Mouse (Mus musculus) right cerebral cortex, postnatal 25 days (tissue): ENCODE results near the gene Cdc40.
"Not testable (repeated sequence)": the region's sequence is repeated elsewhere in the genome, so short reads cannot be mapped to it uniquely, and the experiment has no call there.

ENCODE experiments used
- DNase-seq: peaks from one replicate; pipeline ENCODE4 v3.0.0; 2022

Cdc40 gene

DNA sequence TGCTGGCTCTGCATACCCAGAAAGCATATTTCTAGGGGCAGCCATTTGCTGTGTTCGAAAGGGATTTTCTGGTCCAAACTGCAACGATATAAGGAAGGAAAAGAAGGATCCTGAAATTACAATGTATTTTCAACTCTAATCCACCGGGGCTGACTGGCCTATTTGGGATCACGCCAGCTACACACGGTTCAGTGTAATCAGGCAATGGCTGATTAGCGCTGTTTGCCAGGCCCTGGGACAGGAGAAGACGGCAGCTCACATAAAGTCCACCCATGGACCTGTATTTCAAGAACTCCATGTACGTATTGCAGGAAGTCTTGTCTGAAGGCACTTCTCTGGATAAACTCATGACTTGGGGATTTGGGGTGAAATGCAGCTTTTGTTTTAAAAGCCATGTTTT is 25.5 kb downstream of the Cdc40 start:
- DNase-seq: no peak

DNA sequence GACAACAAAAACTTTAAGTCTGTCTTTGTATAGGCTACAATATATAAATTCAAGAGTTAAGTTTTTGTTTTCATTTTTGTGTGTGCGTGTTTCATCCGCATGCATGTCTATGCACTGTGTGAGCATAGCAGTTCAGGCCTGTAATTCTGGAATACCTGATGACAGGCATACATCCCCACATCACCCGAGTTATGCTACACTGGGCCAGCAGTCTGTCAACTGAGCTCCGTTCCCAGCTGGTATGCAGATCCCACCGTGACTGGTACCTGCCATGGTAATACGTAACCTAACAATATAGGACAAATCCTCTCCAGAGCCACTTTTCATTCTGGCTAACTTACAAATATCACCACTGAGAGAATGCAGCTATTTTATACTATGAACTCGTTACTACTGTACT is 26.4 kb downstream of the Cdc40 start:
- no peak for DNase-seq

DNA sequence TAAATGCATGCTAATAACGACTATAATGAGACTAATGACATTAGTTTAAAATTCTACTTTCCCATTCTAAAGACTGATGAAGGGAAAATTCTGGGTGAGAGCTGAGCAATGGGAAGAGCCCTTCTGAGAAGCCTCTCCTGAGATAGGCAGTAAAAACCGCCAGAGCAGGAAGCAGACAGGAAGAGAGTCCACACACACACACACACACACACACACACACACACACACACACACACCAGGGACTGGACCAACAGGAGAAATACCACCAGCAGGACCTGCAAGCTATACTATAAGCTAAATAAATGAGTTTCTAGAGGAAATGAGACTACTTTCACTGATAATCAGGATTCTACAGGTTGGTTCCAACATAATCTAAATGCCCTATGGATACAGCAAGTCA is 27.5 kb downstream of the Cdc40 start:
- DNase-seq: no peak

DNA sequence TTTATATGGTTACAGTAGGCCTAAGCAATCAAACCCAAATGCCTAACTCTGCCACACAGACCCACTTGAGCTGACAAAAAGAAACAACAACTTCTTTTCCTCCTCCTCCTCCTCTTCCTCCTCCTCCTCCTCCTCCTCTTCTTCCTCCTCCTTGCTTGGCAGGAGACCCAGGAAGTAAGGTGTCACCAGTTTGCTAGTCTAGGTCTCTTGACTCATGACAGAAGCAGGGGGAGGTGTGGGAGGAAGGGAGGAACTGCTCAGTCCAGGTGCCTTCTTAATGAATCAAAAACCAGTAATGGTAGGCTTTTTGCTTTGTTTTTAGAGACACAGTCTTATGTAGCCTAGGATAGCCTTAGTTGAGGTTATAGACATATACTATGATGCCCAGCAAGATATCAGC is 32.0 kb downstream of the Cdc40 start:
- DNase-seq: no peak

DNA sequence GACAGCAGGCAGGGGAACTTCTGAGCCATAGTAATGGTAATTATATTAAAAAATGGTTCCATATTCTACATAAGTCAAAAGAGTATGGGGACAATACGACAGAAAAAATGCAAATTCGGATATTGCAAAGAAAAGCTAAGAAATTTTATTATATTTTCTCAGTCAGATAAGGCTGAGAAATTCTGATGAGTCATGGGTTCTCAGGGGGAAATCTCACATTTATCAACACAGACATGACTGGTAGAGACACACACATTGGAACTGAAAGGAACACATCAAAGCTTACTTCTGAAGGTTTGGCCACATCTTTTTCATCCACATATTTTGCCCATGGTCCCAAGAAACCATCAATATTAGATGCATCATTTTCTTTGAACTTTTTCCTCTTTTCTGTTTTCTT is 32.5 kb downstream of the Cdc40 start:
- no peak for DNase-seq

DNA sequence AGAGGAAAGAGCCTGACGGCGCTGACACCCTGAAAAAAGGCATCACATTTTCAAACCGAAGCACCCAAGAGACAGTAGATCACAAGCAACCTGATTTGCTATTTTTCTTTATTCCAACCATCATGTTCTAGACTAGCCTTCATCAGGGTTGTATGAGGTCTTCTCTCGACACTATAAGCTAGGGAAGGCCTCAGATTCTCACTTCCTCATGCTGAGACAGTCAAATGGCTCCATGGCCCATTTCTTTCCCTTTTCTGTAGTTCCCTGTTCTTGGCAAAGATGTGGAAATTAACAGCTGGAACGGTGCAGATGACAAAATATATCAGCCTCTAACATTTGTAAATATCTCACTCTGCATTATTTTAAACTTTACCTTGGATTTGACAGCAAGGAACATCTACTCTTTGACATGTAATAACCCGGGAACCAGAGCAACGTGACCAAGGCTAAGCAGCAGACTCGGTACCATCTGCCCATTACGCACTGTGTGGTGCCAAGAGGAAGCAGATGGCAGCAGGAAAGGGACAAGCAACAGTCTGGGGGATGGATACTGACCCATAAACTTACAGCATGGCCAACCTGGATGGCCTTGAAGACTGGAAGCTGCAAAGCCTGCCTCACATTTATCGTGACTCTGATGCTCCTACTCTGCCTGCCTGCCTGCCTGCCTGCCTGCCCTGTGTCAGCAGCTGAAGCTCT is 35.8 kb downstream of the Cdc40 start:
- no peak for DNase-seq

DNA sequence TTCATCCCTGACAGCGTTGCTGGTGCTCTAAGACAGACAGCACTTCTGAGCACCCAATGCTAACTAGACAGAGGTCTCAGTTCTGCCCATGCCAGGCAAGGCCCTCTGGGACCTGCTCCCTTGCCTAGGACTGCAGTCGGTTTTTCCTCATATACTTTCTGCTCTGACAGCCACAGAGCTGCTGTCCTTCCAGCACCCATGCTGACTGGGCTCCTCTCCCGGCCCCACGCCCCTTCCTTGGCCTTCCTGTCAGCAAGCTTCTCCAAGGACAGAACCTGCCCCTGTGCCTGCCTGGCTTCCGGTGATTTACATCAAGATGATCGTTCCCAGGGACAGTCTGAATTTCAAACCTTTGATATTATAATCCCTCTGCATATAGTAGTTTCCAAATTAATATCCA is 37.5 kb downstream of the Cdc40 start:
- DNase-seq: no peak

DNA sequence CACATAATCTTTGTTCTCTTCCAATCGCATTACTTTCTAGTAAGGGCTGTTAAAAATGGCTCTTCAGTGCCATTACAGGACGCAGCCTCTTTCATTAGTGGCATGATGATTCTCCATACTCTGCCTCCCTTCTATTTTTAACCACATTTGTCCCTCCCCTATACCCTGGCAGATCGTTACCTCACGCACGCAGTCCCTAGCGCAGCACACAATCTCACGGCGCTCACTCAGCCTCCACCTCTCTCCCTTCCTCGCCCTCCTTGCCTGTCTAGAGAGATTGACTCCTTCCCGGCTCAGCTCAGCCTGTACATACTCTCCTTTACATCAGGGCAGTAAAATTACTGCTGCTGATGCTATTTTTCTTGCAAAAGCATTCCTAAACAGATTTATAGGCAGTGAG is 38.6 kb downstream of the Cdc40 start:
- no peak for DNase-seq

DNA sequence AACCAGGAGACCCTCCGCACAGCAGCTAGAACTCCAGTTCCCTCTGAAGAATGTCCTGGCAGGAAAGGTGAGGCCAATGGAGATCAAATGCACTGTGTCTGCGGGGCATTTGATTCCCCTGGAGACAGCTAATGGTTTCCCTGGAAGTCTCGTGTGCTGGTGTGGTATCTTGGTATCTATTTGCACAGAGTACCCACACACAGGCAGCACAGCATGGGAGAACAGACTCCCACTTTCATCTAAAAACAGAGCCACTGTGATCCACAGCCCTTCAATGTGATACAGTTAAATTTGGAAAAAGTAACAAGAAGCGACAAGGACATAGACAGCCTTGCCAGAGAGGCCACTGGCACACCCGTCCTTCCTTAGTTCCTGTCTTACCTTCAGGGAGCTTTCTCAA is 39.3 kb downstream of the Cdc40 start:
- DNase-seq: no peak

DNA sequence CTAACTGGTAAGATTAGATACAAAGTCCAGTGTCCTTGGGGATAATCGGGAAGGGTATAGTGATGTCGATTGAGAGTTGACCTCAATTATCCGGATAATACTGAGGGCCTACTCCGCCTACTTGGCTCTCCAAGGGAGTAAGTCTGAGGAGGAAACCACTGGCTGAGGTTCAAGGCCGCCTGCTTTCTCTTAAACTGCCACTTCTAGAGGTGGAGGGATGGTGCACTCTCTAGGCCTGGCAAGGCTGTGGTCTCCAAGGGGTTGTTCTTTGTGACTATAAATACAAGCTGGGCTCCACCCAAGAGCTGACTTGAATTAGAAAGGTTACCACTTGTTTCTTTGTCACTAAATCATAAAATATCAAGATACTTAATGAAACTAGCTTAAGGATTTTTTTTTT is 43.0 kb downstream of the Cdc40 start:
- no peak for DNase-seq

DNA sequence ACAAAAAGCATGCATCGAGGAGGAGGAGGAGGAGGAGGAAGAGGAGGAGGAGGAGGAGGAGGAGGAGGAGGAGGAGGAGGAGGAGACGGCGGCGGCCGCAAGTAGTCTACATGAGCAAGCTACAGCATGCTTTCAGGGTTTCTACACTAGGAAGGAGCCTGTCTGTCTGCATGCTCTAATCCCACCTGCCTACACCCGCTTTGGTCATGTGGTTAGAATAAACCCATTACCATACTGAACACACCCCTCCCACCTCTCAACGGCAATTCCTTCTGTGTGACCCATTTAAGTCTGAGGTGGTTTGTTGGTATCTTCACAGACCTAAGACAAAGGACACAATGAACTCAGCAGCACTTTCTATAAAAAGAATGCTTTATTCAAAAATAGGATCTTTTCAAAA is 51.8 kb downstream of the Cdc40 start:
- no peak for DNase-seq

DNA sequence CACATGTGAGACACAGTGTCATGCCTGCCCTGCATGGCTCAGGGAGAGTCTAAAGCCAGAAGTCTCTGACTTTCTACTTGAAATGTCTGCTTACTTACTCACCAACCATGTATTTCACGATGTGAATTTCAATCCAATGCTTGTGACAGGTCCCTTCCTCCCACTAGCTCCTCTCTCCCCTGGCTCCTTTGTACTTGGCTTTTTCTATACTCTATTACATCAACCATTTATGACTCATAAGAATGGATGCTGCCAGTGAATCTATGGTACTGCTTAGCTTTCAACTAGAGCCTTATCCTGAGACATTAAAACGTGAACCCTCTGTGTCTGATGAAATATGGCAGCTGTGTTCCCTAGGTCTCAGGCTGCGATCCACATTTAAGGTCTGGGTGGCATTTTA is 52.8 kb downstream of the Cdc40 start:
- no peak for DNase-seq

DNA sequence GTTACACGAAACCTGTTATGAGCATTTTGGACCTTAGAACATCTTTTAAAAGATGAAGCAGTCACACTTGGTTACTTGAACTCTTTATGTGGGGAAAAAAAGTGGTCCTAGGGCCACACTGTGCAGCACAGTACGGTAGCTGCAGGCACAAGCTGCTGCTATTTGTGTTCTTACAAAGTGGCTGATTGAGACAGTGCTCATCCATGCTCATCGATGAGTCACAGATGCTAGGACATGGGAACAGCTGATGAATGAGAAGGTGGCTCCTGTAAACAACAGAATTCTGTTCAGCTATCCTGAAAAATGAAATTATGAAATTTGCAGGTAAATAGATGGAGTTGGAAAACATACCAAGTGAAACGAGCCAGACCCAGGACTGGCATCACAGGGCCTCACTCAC is 55.4 kb downstream of the Cdc40 start:
- no peak for DNase-seq

DNA sequence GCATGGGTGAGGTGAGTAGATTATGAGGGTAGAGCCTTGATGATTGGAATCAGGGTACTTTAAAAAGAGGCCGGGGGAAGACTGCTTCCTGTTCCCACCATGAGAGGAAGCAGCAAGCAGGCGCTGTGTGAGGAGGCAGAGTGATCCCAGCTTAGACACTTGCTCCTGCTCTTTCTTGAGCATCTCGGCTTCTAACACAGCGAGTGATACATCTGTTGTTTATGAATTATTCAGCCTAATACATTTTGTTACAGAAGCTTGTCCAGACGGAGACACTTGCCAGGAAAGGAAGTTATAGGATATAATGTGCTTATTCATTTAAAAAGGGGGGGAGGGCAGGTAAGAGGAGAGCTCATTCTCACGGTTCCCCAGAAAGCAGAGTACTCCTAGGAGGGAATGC is 57.2 kb downstream of the Cdc40 start:
- no peak for DNase-seq

DNA sequence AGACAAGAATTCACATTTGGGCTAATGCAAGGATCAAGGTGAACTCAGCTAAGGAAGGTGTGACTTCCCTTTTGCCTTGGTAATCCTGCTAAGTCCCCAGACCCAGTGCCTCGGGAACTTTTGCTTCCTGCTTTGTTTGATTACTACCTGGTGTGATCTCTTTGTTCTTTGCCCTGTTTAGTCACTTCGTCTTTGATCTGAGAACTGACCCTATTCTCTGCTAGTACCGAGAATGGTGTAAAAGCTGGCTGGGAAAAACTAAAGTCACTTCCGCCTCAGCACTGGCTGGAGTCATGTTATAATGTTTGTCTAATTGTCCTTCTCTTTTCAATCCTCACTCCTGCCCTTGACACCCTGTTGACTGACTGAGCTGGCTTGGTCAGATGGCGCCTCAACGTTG is 66.6 kb downstream of the Cdc40 start:
- no peak for DNase-seq

DNA sequence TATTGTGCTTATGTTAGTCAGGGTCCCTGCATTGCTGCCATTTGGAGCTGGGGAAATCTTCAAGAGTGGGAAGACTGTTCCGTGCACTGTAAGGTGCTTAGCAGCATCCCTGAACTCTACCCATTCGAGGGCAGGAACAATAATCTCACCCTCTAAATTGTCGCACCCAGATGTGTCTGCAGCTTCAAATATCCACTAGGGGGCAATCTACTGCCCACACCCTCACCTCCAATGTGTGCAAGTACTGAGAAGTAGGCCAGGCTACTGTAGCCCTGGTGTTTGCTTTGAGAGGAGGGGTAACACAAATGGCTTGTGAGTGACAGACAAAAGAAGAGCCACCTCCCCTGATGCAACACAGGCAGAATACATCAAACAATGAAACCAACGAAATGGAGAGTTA is 69.5 kb downstream of the Cdc40 start:
- no peak for DNase-seq

DNA sequence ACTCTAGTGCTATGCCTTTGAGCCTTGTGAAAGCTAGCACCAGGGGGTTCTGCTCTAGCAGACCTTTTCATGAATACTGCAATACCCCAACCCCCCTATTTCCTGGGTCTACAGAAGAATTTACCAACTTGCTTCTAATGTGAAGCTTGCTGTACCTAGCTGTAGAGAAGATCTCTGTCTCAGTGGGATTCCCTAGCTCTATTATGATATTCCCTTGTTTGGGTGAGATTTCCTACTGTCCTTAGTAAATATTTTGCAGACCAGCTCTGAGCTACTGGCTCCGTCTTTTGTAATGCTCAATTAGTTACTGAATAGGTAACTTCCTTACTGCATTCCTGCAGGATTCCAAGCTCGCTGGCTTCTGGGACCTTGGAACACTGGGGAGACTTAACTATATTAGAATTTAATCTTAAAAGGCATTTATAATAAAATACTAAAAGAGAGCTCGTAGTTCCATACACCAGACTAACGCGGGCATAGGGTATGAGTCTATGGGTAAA is 73.7 kb downstream of the Cdc40 start:
- DNase-seq: not testable (repeated sequence)

DNA sequence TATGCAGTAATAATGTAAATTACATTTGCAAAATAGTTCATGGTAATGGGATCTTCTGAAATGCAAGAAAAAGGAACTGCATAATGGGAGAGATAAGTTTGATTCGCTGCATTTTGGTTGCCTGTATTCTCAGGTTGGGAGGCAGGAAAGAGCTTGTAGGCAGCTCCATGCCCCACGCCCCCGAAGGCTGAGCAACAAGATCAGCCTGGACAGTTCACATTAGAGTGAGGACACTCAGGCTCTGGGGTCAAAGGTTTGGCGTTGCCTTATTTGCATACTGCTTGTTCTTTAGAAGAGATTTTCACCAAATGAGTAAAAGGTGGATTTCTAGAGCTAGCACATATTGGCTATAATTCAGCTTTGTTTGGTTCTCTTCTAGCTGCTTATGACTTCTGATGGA is 76.9 kb downstream of the Cdc40 start:
- no peak for DNase-seq

DNA sequence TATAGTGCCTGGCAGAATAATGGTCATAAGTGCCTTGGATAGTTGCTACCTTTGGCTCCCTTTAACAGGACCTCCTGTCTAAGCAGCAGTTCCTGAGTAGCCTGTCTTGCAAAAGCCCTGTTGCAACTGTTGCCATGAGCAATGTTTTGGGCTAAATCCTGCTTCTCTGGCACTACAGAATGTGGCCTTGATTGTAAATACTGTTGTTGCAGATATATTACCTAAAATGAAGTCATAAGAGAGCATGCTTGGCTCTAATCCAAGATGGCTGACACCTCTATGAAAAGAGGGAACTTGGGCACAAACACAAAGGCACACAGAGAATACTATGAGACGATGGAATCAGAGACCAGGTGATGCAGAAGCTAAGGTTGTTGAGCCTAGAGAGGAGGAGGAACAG is 77.9 kb downstream of the Cdc40 start:
- DNase-seq: no peak

DNA sequence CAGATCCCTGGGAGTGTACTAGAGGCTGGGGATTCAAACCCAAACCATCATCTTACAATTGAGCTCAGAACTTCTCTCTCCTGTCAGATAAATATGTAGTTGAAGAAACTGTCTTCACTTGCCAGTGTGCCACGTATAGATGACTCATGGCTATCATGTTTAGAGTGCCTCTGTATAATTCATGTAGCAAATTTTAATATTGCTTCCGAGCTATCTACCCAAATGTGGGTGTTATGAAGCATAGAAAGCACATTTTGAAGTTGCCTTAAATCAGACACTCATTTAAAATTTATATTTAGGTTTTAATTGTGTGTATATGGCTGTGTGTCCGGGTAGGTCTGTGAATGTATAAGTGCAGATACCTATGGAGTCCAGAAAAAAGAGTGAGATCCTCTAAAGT is 91.0 kb downstream of the Cdc40 start:
- no peak for DNase-seq

DNA sequence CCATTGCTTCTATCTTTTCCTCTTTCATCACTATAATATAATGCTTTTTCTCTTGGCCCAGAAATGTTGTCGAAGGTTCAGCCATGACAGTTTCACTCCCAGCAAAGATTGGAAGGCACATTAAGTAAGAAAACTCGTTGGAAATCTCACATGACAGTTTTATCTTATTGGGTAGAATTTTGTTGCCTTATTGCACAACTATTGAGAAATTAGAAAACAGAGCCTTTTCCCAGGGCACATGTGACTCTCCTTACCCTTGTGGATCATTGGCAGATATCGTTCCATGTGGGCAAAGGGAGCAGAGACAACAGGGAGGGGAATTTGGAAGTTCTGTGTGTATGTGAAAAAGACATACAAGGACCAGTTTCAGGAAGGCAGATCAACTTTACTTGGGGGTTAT is 92.7 kb downstream of the Cdc40 start:
- no peak for DNase-seq
